Mouse (Mus musculus) hindbrain, embryonic 16.5 days (tissue): ENCODE data around the gene Kcnk7. TPM values are rescaled to one million over a fixed set of nuclear protein-coding genes. Genes with fewer than 3 reads are reported as not detected.
A peak's percentile ranks its signal among the peaks of the same experiment; 100 is the strongest.

Experiments used
- ATAC-seq: fragments of 200-750 bp; cut with Nextera tagmentation; 2 replicates; pipeline ENCODE4 v1.8.0; 2017; ENCODE audit warnings: moderate TSS enrichment, moderate library complexity
- H3K27ac ChIP-seq: fragments of 300-500 bp; sonication (generic); 2 replicates; pipeline ENCODE4 v1.5.1; 2014; ENCODE audit warnings: low read depth, mild to moderate bottlenecking, control low read depth, low read length, moderate library complexity
- H3K27me3 ChIP-seq: fragments of 300-500 bp; sonication (generic); replicated peaks from 2 replicates; pipeline ENCODE4 v1.6.1; 2014; ENCODE audit warnings: low read length; ENCODE audit not compliant: control insufficient read depth, insufficient read depth
- H3K36me3 ChIP-seq: fragments of 300-500 bp; sonication (generic); 2 replicates; pipeline ENCODE4 v1.6.1; 2014; ENCODE audit warnings: mild to moderate bottlenecking, low read length, moderate library complexity, mixed read lengths; ENCODE audit not compliant: control insufficient read depth, insufficient read depth
- H3K4me1 ChIP-seq: fragments of 300-500 bp; sonication (generic); 2 replicates; pipeline ENCODE4 v1.6.1; 2014; ENCODE audit warnings: low read depth, low read length; ENCODE audit not compliant: control insufficient read depth, insufficient read depth
- H3K4me2 ChIP-seq: fragments of 300-500 bp; sonication (generic); 2 replicates; pipeline ENCODE4 v1.6.1; 2014; ENCODE audit warnings: mild to moderate bottlenecking, low read length, control low read depth, moderate library complexity
- H3K4me3 ChIP-seq: fragments of 300-500 bp; sonication (generic); 2 replicates; pipeline ENCODE4 v1.5.1; 2014; ENCODE audit warnings: mild to moderate bottlenecking, low read length, control low read depth, moderate library complexity
- H3K9ac ChIP-seq: fragments of 300-500 bp; sonication (generic); 2 replicates; pipeline ENCODE4 v1.6.1; 2014; ENCODE audit warnings: low read depth, mild to moderate bottlenecking, control low read depth, low read length, moderate library complexity
- H3K9me3 ChIP-seq: fragments of 300-500 bp; sonication (generic); 2 replicates; pipeline ENCODE4 v1.6.1; 2014; ENCODE audit warnings: mild to moderate bottlenecking, low read length, moderate library complexity; ENCODE audit not compliant: control insufficient read depth
- WGBS: fragments of 180-500 bp; shearing (Covaris S2); extraction: QIAGEN DNeasy Blood & Tissue Kit; methylation state at CpG from one replicate; pipeline ENCODE4 v1.1.7; 2014; 5-methylcytosine and 5-hydroxymethylcytosine counted together
- polyA plus RNA-seq: library from polyadenylated mRNA; unstranded; fragments of >200 nt; fragmentation: Nextera tagmentation; extraction: Ambion mirVana; gene quantifications from 2 replicates; pipeline ENCODE4 v1.2.1, GENCODE M21; 2015

Gene Kcnk7
- polyA plus RNA-seq, 1 experiment from 2014 or later: not detected

DNA sequence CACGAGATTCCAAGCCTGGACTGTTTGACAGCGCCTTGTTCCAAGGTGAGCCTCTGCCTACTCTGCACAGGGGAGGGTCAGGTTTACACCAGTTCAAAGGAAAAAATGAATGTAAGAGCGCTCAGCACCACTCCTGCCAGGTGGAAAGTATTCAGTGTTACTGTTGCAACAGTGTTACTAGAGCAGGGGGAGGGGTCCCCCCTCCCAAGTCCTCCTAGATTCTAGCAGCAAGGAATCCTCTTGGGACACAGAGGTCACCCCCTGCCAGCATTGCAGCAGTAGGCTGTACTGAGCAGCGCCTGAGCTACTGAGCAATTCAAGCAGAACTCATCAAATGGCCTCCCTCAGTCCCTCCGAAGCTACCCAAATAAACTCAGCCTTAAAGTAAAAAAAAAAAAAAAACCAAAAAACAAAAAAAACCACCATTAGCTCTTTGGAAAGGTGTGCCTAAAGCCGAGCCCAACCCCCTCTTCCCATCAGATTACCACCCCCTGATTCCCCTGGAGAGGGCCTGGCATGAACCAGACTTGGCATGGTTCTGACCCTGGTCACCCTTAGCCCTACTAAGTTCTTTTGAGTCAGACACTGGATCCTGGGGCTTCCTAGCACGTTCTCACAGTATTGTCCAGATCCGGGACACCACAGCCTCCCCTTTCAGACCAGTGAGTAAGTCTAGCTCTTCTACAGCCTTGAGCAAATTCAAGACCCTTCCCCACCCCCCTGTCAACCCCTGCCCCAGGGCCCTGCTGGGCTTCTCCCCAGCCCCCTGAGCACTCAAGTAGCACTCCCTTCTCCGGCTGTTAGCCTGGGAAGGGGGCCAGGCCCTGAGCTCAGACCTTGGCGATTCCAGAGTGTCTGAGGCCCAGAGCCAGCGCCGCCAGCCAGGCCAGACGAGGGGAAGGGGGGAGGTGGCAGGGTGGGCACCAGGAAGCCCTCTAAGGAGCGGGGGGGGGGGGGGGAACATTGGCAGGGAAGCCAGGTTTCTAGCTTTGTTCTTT is 36.5 kb downstream of the Kcnk7 start, which contains the start of gene Ltbp3:
Gene Ltbp3 (plus strand): TSS at position 585 of the 998 bp plus-strand sequence.
- peak within 1 kb of the TSS; percentile 62 for H3K4me3 ChIP-seq
- H3K4me2 ChIP-seq: peak within 1 kb of the TSS; percentile 99
- peaks cover 17% of the 10 kb centered on the region for H3K27me3 ChIP-seq
- peaks cover 32% of the 10 kb centered on the region for H3K4me1 ChIP-seq
- ATAC-seq: peak; percentile 84
- peak within 1 kb of the TSS; percentile 90 for H3K27ac ChIP-seq
- H3K9ac ChIP-seq: peak within 1 kb of the TSS; percentile 83
- no peaks in the 10 kb centered on the region for H3K36me3 ChIP-seq
- WGBS: 15% methylated on average over 13 of the region's 14 CpGs
- H3K9me3 ChIP-seq: no peaks in the 10 kb centered on the region

DNA sequence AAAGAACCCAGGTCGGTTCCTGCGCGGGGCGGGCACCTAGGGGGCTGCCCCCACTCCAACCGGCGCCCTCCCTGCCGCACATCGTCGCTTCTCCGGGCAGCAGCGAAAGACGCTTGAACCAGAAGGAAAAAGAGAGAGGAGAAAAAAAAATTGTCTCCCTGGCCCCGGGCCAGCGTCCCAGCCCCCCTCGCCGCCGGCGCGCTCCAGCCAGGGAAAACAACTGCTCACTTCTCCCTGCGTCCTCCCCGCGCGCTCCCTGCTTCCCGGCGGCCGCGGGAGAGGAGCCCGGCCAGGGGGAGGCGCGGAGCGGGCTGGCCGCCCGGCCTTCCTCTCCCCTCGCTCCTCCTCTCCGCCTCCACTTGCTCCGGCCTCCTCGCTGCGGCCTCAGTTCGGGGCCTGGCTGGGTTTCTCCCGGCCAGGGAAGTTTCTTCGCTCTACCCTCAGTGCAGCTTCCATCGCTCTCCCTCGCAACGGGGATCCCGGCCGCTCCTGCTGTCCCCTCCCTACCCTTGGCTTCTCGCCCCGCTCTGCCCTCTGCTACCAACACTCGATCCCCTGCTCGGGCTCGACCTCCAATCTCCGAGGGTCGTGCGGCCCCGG is 37.6 kb downstream of the Kcnk7 start:
- peaks cover 40% of the 10 kb centered on the region for H3K4me1 ChIP-seq
- peak; percentile 62 for ATAC-seq
- peak overlapping the region; percentile 90 for H3K27ac ChIP-seq
- H3K27me3 ChIP-seq: peaks cover 18% of the 10 kb centered on the region
- peak overlapping the region; percentile 62 for H3K4me3 ChIP-seq
- H3K4me2 ChIP-seq: peak overlapping the region; percentile 99
- 0% methylated on average over 36 of the region's 55 CpGs for WGBS
- no peaks in the 10 kb centered on the region for H3K36me3 ChIP-seq
- H3K9me3 ChIP-seq: no peaks in the 10 kb centered on the region
- peak overlapping the region; percentile 83 for H3K9ac ChIP-seq

DNA sequence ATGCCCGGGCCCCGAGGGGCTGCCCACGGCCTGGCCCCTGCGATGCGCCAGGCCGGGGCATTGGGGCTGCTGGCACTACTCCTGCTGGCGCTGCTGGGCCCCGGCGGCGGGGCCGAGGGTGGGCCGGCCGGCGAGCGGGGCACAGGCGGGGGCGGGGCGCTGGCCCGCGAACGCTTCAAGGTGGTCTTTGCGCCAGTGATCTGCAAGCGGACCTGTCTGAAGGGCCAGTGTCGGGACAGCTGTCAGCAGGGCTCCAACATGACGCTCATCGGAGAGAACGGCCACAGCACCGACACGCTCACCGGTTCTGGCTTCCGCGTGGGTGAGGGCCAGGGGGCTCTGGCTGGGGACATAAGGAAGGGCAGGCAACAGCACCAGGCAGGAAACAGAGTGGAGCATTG is 38.1 kb downstream of the Kcnk7 start:
- Histone ChIP-seq H3K4me3 (peak overlapping the region; percentile 62), H3K9ac (peak overlapping the region; percentile 83), H3K27ac (peak overlapping the region; percentile 90), H3K4me2 (peak overlapping the region; percentile 99), H3K9me3 (no peaks in the 10 kb centered on the region), H3K36me3 (no peaks in the 10 kb centered on the region), H3K4me1 (peaks cover 41% of the 10 kb centered on the region), H3K27me3 (peaks cover 18% of the 10 kb centered on the region)
- WGBS: 2% methylated on average over 25 of the region's 32 CpGs
- ATAC-seq: peak; percentile 19

DNA sequence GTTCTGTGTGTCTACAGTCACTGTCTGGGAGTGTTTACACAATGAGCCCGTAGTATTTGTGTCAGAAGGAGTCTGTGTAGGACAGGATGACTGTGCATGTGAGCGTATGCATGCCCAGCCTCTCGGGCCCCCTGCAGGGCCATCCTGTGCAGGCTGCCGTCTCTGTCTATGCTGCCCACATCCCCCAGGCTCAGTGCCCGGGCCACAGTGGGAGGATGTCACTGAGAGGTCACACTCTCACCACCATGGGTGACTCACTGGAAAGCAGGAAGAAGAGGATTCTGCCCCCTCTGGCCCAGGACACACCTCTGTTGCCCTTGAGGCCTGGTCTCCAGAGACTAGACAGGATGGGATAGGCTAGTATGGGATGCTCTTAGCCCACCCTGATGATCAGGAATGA is 39.4 kb downstream of the Kcnk7 start:
- Histone ChIP-seq H3K9me3 (no peaks in the 10 kb centered on the region), H3K4me1 (peaks cover 41% of the 10 kb centered on the region), H3K27me3 (peaks cover 21% of the 10 kb centered on the region), H3K36me3 (no peaks in the 10 kb centered on the region), H3K9ac (no peak overlapping the region), H3K4me3 (no peak overlapping the region), H3K4me2 (no peak overlapping the region), H3K27ac (no peak overlapping the region)
- WGBS: 44% methylated on average over 5 of the region's 5 CpGs
- no peak for ATAC-seq

DNA sequence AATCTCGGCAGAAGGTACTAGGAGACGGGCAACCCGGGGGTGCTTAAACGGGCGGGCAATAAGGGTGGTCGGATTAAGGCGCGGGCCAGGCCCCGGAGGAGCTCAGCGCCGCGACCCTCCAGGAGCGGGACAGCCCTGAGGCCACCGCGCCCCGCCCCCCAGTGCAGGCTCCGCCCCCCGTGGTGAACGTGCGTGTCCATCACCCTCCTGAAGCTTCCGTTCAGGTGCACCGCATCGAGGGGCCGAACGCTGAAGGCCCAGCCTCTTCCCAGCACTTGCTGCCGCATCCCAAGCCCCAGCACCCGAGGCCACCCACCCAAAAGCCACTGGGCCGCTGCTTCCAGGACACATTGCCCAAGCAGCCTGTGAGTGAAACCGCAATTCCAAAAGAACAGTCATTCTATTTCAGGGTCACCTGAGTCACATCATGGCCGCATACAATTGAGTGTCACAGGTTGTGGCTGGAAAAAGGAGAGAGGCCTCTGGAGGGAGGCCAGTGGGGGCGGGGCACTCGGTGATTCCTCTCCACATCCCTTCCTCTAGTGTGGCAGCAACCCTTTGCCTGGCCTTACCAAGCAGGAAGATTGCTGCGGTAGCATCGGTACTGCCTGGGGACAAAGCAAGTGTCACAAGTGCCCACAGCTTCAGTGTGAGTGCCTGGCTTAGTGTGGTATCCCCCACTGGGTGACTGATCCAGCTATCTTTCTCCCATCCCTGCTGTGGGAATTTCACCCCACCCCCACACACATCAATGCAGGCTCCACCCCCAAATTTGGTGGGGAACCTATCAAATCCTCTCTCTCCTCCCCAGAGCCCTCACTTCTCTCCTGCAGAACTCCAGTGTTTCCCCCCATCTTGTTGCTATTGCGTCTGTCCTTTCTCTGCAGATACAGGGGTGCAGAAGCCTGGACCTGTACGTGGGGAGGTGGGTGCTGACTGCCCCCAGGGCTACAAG is 41.9 kb downstream of the Kcnk7 start:
- peak; percentile 38; the same call in 1 of the 2 replicates for ATAC-seq
- Histone ChIP-seq H3K4me2 (peak overlapping the region; percentile 51), H3K9me3 (no peaks in the 10 kb centered on the region), H3K36me3 (no peaks in the 10 kb centered on the region), H3K27ac (no peak overlapping the region), H3K27me3 (peaks cover 30% of the 10 kb centered on the region), H3K4me3 (peak overlapping the region; percentile 31), H3K9ac (peak overlapping the region; percentile 31), H3K4me1 (peaks cover 32% of the 10 kb centered on the region)
- 7% methylated on average over 26 of the region's 36 CpGs for WGBS

DNA sequence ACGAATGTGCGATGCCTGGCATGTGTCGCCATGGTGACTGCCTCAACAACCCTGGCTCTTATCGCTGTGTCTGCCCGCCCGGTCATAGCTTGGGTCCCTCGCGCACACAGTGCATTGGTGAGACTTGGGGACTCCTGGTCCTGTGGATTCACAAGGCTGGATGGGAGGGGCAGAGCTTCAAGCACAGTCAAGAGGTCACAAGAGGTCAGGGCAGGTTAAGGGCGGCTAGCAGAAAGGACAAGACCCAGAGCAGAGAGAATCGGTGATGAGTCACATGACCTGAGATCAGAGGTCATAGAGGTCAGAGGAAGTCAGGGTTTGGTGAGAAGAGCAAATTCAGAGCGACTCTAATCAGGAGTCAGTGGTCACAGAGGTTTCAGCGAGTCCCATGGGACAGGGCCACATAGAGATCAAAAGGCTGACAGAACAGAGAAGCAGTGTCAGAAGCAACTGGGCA is 42.8 kb downstream of the Kcnk7 start:
- H3K27ac ChIP-seq: no peak overlapping the region
- no peak for ATAC-seq
- peaks cover 30% of the 10 kb centered on the region for H3K4me1 ChIP-seq
- H3K36me3 ChIP-seq: no peaks in the 10 kb centered on the region
- WGBS: 17% methylated on average over 12 of the region's 12 CpGs
- no peak overlapping the region for H3K4me3 ChIP-seq
- peaks cover 28% of the 10 kb centered on the region for H3K27me3 ChIP-seq
- H3K4me2 ChIP-seq: peak overlapping the region; percentile 32
- H3K9ac ChIP-seq: no peak overlapping the region; the same call in 1 of the 2 replicates
- H3K9me3 ChIP-seq: no peaks in the 10 kb centered on the region

DNA sequence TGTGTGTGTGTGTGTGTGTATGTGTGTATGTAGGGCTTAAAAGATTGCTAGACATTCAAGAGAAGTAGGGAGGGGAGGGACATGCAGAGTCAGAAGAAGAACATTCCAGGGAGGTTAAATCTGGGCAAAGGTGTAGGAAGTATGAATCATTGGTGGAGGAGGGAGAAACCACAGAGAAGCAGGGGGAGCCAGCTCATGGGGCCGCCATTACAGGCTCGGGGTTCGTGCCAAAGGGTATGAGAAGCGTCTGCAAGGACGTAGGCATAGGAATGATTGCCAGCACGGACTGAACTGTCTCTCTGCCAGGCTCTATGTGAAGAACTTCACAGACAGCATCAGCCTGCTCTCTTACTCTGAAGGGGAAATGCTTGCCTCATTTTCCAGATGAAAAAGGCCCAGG is 45.3 kb downstream of the Kcnk7 start:
- Histone ChIP-seq H3K27ac (no peak overlapping the region), H3K36me3 (no peaks in the 10 kb centered on the region), H3K9ac (no peak overlapping the region), H3K4me2 (no peak overlapping the region), H3K27me3 (peaks cover 38% of the 10 kb centered on the region), H3K4me3 (no peak overlapping the region), H3K4me1 (peaks cover 16% of the 10 kb centered on the region), H3K9me3 (no peaks in the 10 kb centered on the region)
- WGBS: 81% methylated on average over 6 of the region's 6 CpGs
- no peak for ATAC-seq

DNA sequence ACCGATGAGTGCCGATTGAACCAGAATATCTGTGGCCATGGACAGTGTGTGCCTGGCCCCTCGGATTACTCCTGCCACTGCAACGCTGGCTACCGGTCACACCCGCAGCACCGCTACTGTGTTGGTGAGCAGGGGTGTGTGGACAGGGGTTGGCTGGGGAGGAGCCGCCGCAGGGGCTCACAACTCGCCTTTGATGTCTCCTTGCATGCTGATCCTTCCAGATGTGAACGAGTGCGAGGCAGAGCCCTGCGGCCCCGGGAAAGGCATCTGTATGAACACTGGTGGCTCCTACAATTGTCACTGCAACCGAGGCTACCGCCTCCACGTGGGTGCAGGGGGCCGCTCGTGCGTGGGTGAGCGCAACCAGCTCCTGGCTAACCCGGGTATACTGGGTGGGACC is 46.8 kb downstream of the Kcnk7 start:
- H3K4me1 ChIP-seq: peaks cover 10% of the 10 kb centered on the region
- peaks cover 42% of the 10 kb centered on the region for H3K27me3 ChIP-seq
- no peaks in the 10 kb centered on the region for H3K36me3 ChIP-seq
- ATAC-seq: no peak
- H3K4me3 ChIP-seq: no peak overlapping the region
- WGBS: 12% methylated on average over 22 of the region's 22 CpGs
- no peak overlapping the region for H3K9ac ChIP-seq
- H3K4me2 ChIP-seq: no peak overlapping the region
- no peak overlapping the region for H3K27ac ChIP-seq
- H3K9me3 ChIP-seq: no peaks in the 10 kb centered on the region
